Mouse (Mus musculus): ENCODE measurements around the gene Sin3b. TPM values are rescaled to one million over a fixed set of nuclear protein-coding genes. Genes with fewer than 3 reads are reported as not detected.

Sin3b gene
- total RNA-seq, 2 experiments from 2014 or later = 139 to 152 TPM

Small RNA genes lying within 50 kb of the gene (microRNA-seq; reads per million reads assigned to microRNA genes)
- gene Gm26237 = 0 reads per million in 2 experiments

Other genes starting within 250 kb of the Sin3b start
- gene Cherp, start 248.1 kb upstream of the Sin3b start, total RNA-seq (2021) = 10 to 100 TPM; 68.9 to 77.4 TPM
- gene Slc35e1, start 230.7 kb upstream of the Sin3b start, total RNA-seq (2021) = 10 to 100 TPM; 50.8 to 53.8 TPM
- gene Med26, start 175.0 kb upstream of the Sin3b start, total RNA-seq (2021) = 1 to 10 TPM; 8.5 to 9.8 TPM
- gene Smim7, start 152.2 kb upstream of the Sin3b start, total RNA-seq (2021) = 100 to 1,000 TPM; 125 to 126 TPM
- gene Tmem38a, start 151.2 kb upstream of the Sin3b start, total RNA-seq (2021) = 100 to 1,000 TPM; 136 to 148 TPM
- 10 to 100 TPM; 33.7 to 36.7 TPM for gene Nwd1, start 76.6 kb upstream of the Sin3b start, total RNA-seq (2021)
- not detected for gene F2rl3, start 38.6 kb downstream of the Sin3b start, total RNA-seq (2021)

Data from left cerebral cortex, postnatal 14 days (tissue).